Mouse (Mus musculus): ENCODE results near the gene Nmnat1.

DNA sequence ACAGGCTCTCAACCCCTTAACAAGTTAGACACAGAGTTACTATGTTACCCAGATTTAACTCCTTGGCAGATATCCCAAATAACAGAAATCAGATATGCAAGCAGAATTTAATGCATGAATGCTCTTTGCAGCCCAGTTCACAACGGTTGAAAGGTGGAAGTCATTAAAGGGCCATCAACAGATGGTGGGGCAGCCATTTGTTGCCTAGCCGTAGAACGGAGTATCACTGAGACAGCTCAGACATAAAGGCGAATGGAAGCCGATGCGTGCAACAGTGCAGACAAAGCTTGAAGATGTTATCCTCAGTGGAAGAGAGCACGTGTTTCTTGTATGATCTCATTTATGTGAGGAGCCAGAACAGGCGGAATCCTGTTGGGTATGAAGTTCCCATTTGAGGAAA is 44.4 kb downstream of the Nmnat1 start:
- no peak for TF ChIP-seq CTCF (IDR thresholded peaks at IDR 0.05; ENCODE audit: low read depth, low read length)
- TF ChIP-seq POLR2A (IDR thresholded peaks at IDR 0.05; ENCODE audit: borderline replicate concordance, low read depth, low read length) = no peak
